Mouse (Mus musculus) forebrain, embryonic 16.5 days (tissue): ENCODE data around the gene Bod1. TPM values are rescaled to one million over a fixed set of nuclear protein-coding genes. Genes with fewer than 3 reads are reported as not detected.

ENCODE experiments used
- ATAC-seq: fragments of 200-750 bp; cut with Nextera tagmentation; 2 replicates; pipeline ENCODE4 v1.8.0; 2017; ENCODE audit warnings: mild to moderate bottlenecking, moderate library complexity
- H3K27ac ChIP-seq: fragments of 300-500 bp; sonication (generic); 2 replicates; pipeline ENCODE4 v1.5.1; 2014; ENCODE audit warnings: low read length, control low read depth
- H3K27me3 ChIP-seq: fragments of 300-500 bp; sonication (generic); replicated peaks from 2 replicates; pipeline ENCODE4 v1.6.1; 2014; ENCODE audit warnings: low read length; ENCODE audit not compliant: control insufficient read depth, insufficient read depth
- H3K36me3 ChIP-seq: fragments of 300-500 bp; sonication (generic); 2 replicates; pipeline ENCODE4 v1.6.1; 2014; ENCODE audit not compliant: control insufficient read depth, insufficient read depth
- H3K4me1 ChIP-seq: fragments of 300-500 bp; sonication (generic); replicated peaks from 2 replicates; pipeline ENCODE4 v1.6.1; 2014; ENCODE audit warnings: low read length; ENCODE audit not compliant: control insufficient read depth, insufficient read depth
- H3K4me2 ChIP-seq: fragments of 300-500 bp; sonication (generic); 2 replicates; pipeline ENCODE4 v1.6.1; 2014; ENCODE audit warnings: mild to moderate bottlenecking, low read length, control low read depth
- H3K4me3 ChIP-seq: fragments of 300-500 bp; sonication (generic); replicated peaks from 2 replicates; pipeline ENCODE4 v1.5.1; 2014; ENCODE audit warnings: mild to moderate bottlenecking, low read length, control low read depth
- H3K9ac ChIP-seq: fragments of 300-500 bp; sonication (generic); replicated peaks from 2 replicates; pipeline ENCODE4 v1.6.1; 2014; ENCODE audit warnings: low read depth, low read length, control low read depth
- H3K9me3 ChIP-seq: fragments of 300-500 bp; sonication (generic); 2 replicates; pipeline ENCODE4 v1.6.1; 2016; ENCODE audit warnings: low read length; ENCODE audit not compliant: control insufficient read depth
- WGBS: fragments of 180-500 bp; shearing (Covaris S2); extraction: QIAGEN DNeasy Blood & Tissue Kit; methylation state at CpG from one replicate; pipeline ENCODE4 v1.1.7; 2014; 5-methylcytosine and 5-hydroxymethylcytosine counted together
- polyA plus RNA-seq: library from polyadenylated mRNA; unstranded; fragments of >200 nt; fragmentation: Nextera tagmentation; extraction: Ambion mirVana; gene quantifications from 2 replicates; pipeline ENCODE4 v1.2.1, GENCODE M21; 2015

The Bod1 gene
- polyA plus RNA-seq, 1 experiment from 2014 or later = 141 TPM

- no peaks in the 10 kb centered on the region for H3K27me3 ChIP-seq
- ATAC-seq = peak; percentile 96
- H3K4me1 ChIP-seq = peaks cover 8% of the 10 kb centered on the region; the same call in 1 of the 2 replicates
- no peaks in the 10 kb centered on the region for H3K9me3 ChIP-seq
- WGBS = 49% methylated on average over 4 of the region's 4 CpGs
- peak overlapping the region; percentile 90 for H3K27ac ChIP-seq
- H3K4me3 ChIP-seq = no peak overlapping the region
- H3K36me3 ChIP-seq = no peaks in the 10 kb centered on the region
- 0 out of 2 replicates have a peak overlapping the region, but pooled peaks have one; percentile 7 for H3K9ac ChIP-seq
- H3K4me2 ChIP-seq = peak overlapping the region; percentile 23; the same call in 1 of the 2 replicates
These were observed 23.1 kb upstream of the Bod1 start for GRCm38 (mm10) chr11:31694801-31695200.

GRCm38 (mm10) chr11:31694109-31694508 lies 22.4 kb upstream of the Bod1 start:
- WGBS = 100% methylated on average over 1 of the region's 1 CpGs
- Histone ChIP-seq H3K4me2 (no peak overlapping the region), H3K4me1 (peaks cover 8% of the 10 kb centered on the region; the same call in 1 of the 2 replicates), H3K9ac (no peak overlapping the region), H3K9me3 (no peaks in the 10 kb centered on the region), H3K36me3 (no peaks in the 10 kb centered on the region), H3K27me3 (no peaks in the 10 kb centered on the region), H3K4me3 (no peak overlapping the region), H3K27ac (peak overlapping the region; percentile 90)
- 0 out of 2 replicates have a peak, but pooled peaks have one; percentile 2 for ATAC-seq

GRCm38 (mm10) chr11:31693322-31693721 lies 21.6 kb upstream of the Bod1 start:
- H3K9me3 ChIP-seq = no peaks in the 10 kb centered on the region
- 88% methylated on average over 2 of the region's 2 CpGs for WGBS

GRCm38 (mm10) chr11:31688956-31689355 lies 17.3 kb upstream of the Bod1 start:
- ATAC-seq = no peak
- Histone ChIP-seq H3K27ac (no peak overlapping the region), H3K27me3 (no peaks in the 10 kb centered on the region), H3K36me3 (no peaks in the 10 kb centered on the region), H3K4me1 (no peaks in the 10 kb centered on the region), H3K4me2 (no peak overlapping the region), H3K4me3 (no peak overlapping the region), H3K9me3 (no peaks in the 10 kb centered on the region), H3K9ac (no peak overlapping the region)
- WGBS = 78% methylated on average over 4 of the region's 4 CpGs

More at GRCm38 (mm10) chr11:31693322-31693721, 21.6 kb upstream of the Bod1 start:
- no peak overlapping the region for H3K9ac ChIP-seq
- H3K27me3 ChIP-seq = no peaks in the 10 kb centered on the region
- no peak for ATAC-seq
- H3K36me3 ChIP-seq = no peaks in the 10 kb centered on the region
- H3K4me3 ChIP-seq = no peak overlapping the region
- no peak overlapping the region for H3K4me2 ChIP-seq
- peaks cover 8% of the 10 kb centered on the region; the same call in 1 of the 2 replicates for H3K4me1 ChIP-seq
- no peak overlapping the region for H3K27ac ChIP-seq

- H3K9me3 ChIP-seq = no peaks in the 10 kb centered on the region
- WGBS = 74% methylated on average over 9 of the region's 9 CpGs
- no peak overlapping the region for H3K27ac ChIP-seq
- H3K4me1 ChIP-seq = no peaks in the 10 kb centered on the region
- H3K9ac ChIP-seq = no peak overlapping the region
- no peaks in the 10 kb centered on the region for H3K27me3 ChIP-seq
- no peak overlapping the region for H3K4me3 ChIP-seq
- ATAC-seq = no peak
- H3K36me3 ChIP-seq = no peaks in the 10 kb centered on the region
- no peak overlapping the region for H3K4me2 ChIP-seq
These were observed 13.4 kb upstream of the Bod1 start for GRCm38 (mm10) chr11:31684913-31685567.

GRCm38 (mm10) chr11:31684126-31684525 lies 12.4 kb upstream of the Bod1 start:
- H3K4me2 ChIP-seq = no peak overlapping the region
- no peaks in the 10 kb centered on the region for H3K4me1 ChIP-seq
- no peaks in the 10 kb centered on the region for H3K9me3 ChIP-seq
- WGBS = 51% methylated on average over 2 of the region's 2 CpGs
- H3K9ac ChIP-seq = no peak overlapping the region
- no peak for ATAC-seq
- no peaks in the 10 kb centered on the region for H3K27me3 ChIP-seq
- H3K36me3 ChIP-seq = no peaks in the 10 kb centered on the region
- no peak overlapping the region for H3K27ac ChIP-seq
- H3K4me3 ChIP-seq = no peak overlapping the region

GRCm38 (mm10) chr11:31679840-31680381 lies 8.2 kb upstream of the Bod1 start:
- Histone ChIP-seq H3K9me3 (no peaks in the 10 kb centered on the region), H3K36me3 (no peaks in the 10 kb centered on the region), H3K27ac (no peak overlapping the region), H3K27me3 (no peaks in the 10 kb centered on the region), H3K4me3 (no peak overlapping the region), H3K4me1 (peaks cover 5% of the 10 kb centered on the region; the same call in 1 of the 2 replicates), H3K4me2 (no peak overlapping the region), H3K9ac (no peak overlapping the region)
- ATAC-seq = no peak
- 66% methylated on average over 16 of the region's 16 CpGs for WGBS

- H3K9ac ChIP-seq = no peak overlapping the region
- WGBS = 87% methylated on average over 5 of the region's 5 CpGs
- no peaks in the 10 kb centered on the region for H3K27me3 ChIP-seq
- no peak overlapping the region for H3K4me2 ChIP-seq
- no peak overlapping the region; the same call in 1 of the 2 replicates for H3K27ac ChIP-seq
- H3K4me3 ChIP-seq = no peak overlapping the region
- no peaks in the 10 kb centered on the region for H3K36me3 ChIP-seq
- no peaks in the 10 kb centered on the region for H3K9me3 ChIP-seq
- H3K4me1 ChIP-seq = peaks cover 9% of the 10 kb centered on the region
- peak; percentile 26 for ATAC-seq
These were observed 5.6 kb upstream of the Bod1 start for GRCm38 (mm10) chr11:31677309-31677708.

GRCm38 (mm10) chr11:31676661-31677252 lies 5.1 kb upstream of the Bod1 start:
- WGBS = 92% methylated on average over 3 of the region's 3 CpGs
- no peaks in the 10 kb centered on the region for H3K9me3 ChIP-seq
- H3K4me2 ChIP-seq = no peak overlapping the region
- no peak overlapping the region for H3K27ac ChIP-seq
- H3K4me3 ChIP-seq = no peak overlapping the region
- H3K36me3 ChIP-seq = no peaks in the 10 kb centered on the region
- H3K27me3 ChIP-seq = no peaks in the 10 kb centered on the region
- H3K9ac ChIP-seq = no peak overlapping the region
- no peak for ATAC-seq
- peaks cover 10% of the 10 kb centered on the region for H3K4me1 ChIP-seq
